Mouse (Mus musculus): Measurements from ENCODE around the gene Adat3. TPM values are rescaled to one million over a fixed set of nuclear protein-coding genes. Genes with fewer than 3 reads are reported as not detected.

Adat3 gene
- 6.0 TPM for total RNA-seq (2023)

GRCm38 (mm10) chr10:80602698-80603325 lies at the start of gene Adat3, which contains the start of gene Scamp4:
Adat3 (plus strand) TSS chr10:80602880.
Scamp4 (plus strand) TSS chr10:80602872.

DNA sequence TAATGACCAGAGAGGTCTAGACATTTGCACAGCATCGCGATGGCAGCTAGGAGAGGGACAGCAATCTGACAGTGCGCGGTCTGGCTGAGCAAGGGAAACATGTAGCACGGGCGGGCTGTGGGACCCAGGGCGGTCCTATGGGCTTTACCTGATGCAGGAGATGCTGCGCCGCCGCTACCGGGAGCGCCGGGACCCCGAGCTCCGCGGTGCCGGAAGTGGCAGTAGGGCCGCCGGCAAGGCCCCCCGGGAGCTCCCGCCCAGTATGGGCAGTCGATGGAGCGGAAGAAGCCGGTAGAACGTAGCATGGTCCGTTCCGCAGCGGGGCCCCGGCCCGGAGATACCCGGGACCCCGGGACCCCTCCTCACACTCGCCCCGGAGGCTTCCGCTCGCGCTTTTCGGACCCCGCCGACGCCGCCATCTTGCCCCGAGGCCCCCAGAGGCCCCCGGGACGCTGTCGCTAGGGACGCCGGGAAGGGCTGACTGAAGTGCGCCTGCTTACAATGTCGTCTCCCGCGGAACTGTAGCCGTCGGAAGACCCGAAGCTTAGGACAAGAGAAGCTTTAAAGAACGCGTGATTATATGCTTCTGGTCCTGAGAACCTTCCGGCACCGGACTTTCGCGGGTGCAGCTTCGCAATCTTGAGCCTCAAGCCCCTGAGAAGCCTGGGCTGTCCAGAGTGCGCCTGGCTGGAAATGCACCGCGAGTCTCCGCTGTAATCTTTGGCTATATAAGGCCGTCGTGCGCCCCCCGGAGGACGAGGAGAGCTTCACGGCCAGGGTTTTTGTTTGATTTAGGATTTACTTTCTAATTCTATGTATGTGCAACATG lies 41.4 kb upstream of the Adat3 start, which contains the start of gene Rexo1:
TSS of gene Rexo1 (minus strand) at position 445 of the 829 bp plus-strand sequence.

GRCm38 (mm10) chr10:80577195-80578130 lies 25.2 kb upstream of the Adat3 start, which contains the start of gene Klf16:
Klf16 (minus strand) TSS chr10:80577321.

DNA sequence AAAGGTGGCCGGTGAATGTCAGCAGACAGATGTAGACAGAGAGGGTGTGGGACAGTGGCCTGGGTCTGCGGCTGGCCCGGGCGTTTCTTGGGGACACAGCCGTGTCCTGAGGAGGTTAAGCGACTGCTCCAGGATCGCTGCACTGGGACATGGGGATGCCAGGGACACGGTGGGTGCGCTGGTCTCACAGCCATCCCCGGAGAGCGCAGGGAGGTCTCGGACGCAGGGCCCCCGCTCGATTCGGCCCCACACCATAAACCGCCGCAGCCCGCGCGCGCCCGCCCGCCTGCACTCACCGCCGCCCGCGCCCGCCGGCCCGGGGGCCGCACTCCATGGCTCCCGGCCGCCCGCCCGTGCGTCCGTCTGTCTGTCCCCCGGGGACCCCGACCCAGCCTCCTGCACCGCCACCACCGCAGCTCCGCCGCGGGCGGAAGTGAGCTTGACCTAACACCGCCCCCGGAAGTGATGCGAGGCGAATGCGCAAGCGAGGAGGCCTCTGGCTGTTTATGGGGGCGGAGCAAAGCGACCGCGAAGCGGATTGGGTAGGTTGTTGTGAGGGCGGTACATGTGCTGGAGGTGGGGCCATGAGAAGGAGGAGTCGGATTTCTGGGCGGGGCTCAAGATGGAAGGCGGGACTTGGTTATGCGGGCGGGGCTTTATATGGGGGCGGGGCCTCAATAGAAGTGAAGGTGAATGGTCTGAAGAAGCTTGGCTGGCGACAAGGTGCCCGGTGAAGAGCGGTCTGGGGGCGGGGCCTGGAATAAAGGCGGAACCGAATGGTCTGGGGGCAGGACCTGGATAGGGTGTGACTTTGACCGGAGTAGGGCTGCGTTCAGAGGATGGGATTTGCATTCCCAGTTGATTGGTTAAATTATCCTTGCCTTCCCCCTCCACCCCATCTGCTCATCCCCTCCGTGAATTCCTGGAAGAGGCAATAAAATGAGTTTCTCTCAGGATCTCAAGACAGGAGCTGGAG lies 12.5 kb upstream of the Adat3 start, which contains the start of gene Abhd17a:
TSS of gene Abhd17a (minus strand) at position 463 of the 976 bp plus-strand sequence.

DNA sequence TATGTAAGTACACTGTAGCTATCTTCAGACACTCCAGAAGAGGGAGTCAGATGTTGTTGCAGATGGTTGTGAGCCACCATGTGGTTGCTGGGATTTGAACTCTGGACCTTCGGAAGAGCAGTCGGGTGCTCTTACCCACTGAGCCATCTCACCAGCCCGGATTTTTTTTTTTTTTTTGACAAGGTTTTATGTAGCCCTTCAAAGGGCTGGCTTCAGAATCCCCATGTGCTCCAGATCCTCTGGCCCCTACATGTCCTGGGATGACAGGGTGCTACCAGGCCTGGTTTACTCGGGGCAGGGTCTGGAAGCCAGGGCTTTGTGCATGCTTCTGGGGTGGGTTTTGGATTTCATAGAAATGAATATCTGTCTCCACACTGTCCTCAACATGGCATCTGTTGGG lies 3.0 kb downstream of the Adat3 start, which contains the start of gene Gm49322:
TSS of gene Gm49322 (plus strand) at position 301 of the 400 bp plus-strand sequence.

DNA sequence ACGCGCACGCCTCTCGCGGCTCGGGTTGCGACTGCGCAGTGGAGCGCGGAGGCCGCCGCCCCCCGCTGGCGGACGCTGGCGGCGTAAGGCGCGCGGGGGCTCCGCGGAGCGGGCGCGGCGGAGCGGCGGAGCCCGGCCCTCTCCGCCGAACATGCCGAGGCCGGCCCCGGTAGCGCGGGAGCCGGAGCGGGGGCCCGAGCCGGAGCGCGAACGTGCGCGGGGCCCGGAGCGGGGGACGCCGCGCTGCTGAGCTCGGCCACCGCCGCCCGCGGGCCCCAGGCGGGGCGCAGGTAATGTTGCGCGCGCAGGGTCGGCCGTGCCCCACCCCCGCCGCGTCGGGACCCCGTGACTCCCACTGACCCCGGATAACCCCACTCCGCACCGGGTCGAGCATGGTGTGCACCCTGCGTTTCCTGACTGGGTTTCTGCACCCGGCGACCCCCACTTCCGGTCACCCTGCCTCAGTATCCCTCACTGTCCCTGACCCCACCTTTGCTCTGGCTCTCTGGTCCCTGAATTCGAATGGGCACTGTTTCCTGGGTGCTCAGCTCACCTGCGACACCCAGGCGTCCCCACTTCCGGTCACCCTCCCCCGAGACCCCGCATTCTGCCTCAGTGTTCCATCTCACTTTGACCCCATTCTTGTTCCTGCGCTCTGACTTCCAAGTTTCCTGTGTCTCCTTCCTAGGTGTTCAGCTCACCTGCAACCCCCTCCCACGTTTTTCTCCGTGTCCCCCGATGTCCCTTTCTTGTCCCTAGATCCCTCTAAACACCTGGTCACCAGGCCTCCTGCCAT lies 20.2 kb downstream of the Adat3 start, which contains the start of gene Csnk1g2:
TSS of gene Csnk1g2 (plus strand) at position 178 of the 796 bp plus-strand sequence.

GRCm38 (mm10) chr10:80656863-80657623 lies 54.4 kb downstream of the Adat3 start, which contains the start of gene Btbd2:
Btbd2 (minus strand) TSS chr10:80657071.

Other genes with a start within 250 kb of the Adat3 start
- gene Plk5, start 246.4 kb upstream of the Adat3 start, total RNA-seq (2023): not detected
- 6.2 TPM for gene Mex3d, start 215.2 kb upstream of the Adat3 start, total RNA-seq (2023)
- gene Mbd3, start 203.3 kb upstream of the Adat3 start, total RNA-seq (2023): 122 TPM
- 59.9 TPM for gene Uqcr11, start 196.1 kb upstream of the Adat3 start, total RNA-seq (2023)
- 102 TPM for gene Tcf3, start 169.2 kb upstream of the Adat3 start, total RNA-seq (2023)
- gene Onecut3, start 108.0 kb upstream of the Adat3 start, total RNA-seq (2023): not detected
- not detected for gene Atp8b3, start 63.8 kb upstream of the Adat3 start, total RNA-seq (2023)
- 128 TPM for gene Rexo1, start 41.3 kb upstream of the Adat3 start, total RNA-seq (2023)
- 27.5 TPM for gene Klf16, start 25.6 kb upstream of the Adat3 start, total RNA-seq (2023)
- 52.0 TPM for gene Abhd17a, start 12.5 kb upstream of the Adat3 start, total RNA-seq (2023)
- 46.9 TPM for gene Scamp4, start within 50 bp of the Adat3 start, total RNA-seq (2023)
- gene Gm49322, start 3.1 kb downstream of the Adat3 start, total RNA-seq (2023): 4.5 TPM
- gene Csnk1g2, start 20.0 kb downstream of the Adat3 start, total RNA-seq (2023): 209 TPM
- 20.7 TPM for gene Btbd2, start 54.2 kb downstream of the Adat3 start, total RNA-seq (2023)
- 330 TPM for gene Mknk2, start 75.2 kb downstream of the Adat3 start, total RNA-seq (2023)
- 138 TPM for gene Mob3a, start 99.1 kb downstream of the Adat3 start, total RNA-seq (2023)
- 45.1 TPM for gene Izumo4, start 99.3 kb downstream of the Adat3 start, total RNA-seq (2023)
- 123 TPM for gene Ap3d1, start 139.4 kb downstream of the Adat3 start, total RNA-seq (2023)
- 72.9 TPM for gene Dot1l, start 152.3 kb downstream of the Adat3 start, total RNA-seq (2023)
- gene Sf3a2, start 195.3 kb downstream of the Adat3 start, total RNA-seq (2023): 81.1 TPM
- 141 TPM for gene Plekhj1, start 195.7 kb downstream of the Adat3 start, total RNA-seq (2023)
- 1.4 TPM for gene Amh, start 202.4 kb downstream of the Adat3 start, total RNA-seq (2023)
- gene Jsrp1, start 210.6 kb downstream of the Adat3 start, total RNA-seq (2023): not detected
- gene Oaz1, start 223.8 kb downstream of the Adat3 start, total RNA-seq (2023): 517 TPM
- not detected for gene Lingo3, start 241.2 kb downstream of the Adat3 start, total RNA-seq (2023)